Mouse (Mus musculus) embryonic facial prominence, embryonic 13.5 days (tissue): ENCODE data around the gene Ruvbl2. TPM values are rescaled to one million over a fixed set of nuclear protein-coding genes. Genes with fewer than 3 reads are reported as not detected.
"Not testable (repeated sequence)": the region's sequence is repeated elsewhere in the genome, so short reads cannot be mapped to it uniquely, and the experiment has no call there.

ENCODE experiments used
- ATAC-seq: fragments of 200-750 bp; cut with Nextera tagmentation; 2 replicates; pipeline ENCODE4 v1.8.0; 2017; ENCODE audit warnings: low read depth; ENCODE audit not compliant: insufficient number of reproducible peaks, insufficient read depth, low FRiP score, low TSS enrichment
- H3K27ac ChIP-seq: fragments of 300-500 bp; sonication (generic); 2 replicates; pipeline ENCODE4 v1.5.1; 2015; ENCODE audit warnings: moderate library complexity, mild to moderate bottlenecking, inconsistent platforms
- H3K27me3 ChIP-seq: fragments of 300-500 bp; sonication (generic); 2 replicates; pipeline ENCODE4 v1.6.1; 2015; ENCODE audit warnings: mild to moderate bottlenecking, inconsistent platforms
- H3K36me3 ChIP-seq: fragments of 300-500 bp; sonication (generic); 2 replicates; pipeline ENCODE4 v1.6.1; 2015; ENCODE audit warnings: mild to moderate bottlenecking, inconsistent platforms
- H3K4me1 ChIP-seq: fragments of 300-500 bp; sonication (generic); 2 replicates; pipeline ENCODE4 v1.6.1; 2015; ENCODE audit warnings: inconsistent platforms
- H3K4me2 ChIP-seq: fragments of 300-500 bp; sonication (generic); 2 replicates; pipeline ENCODE4 v1.6.1; 2015; ENCODE audit warnings: moderate library complexity, mild to moderate bottlenecking, inconsistent platforms
- H3K4me3 ChIP-seq: fragments of 300-500 bp; sonication (generic); 2 replicates; pipeline ENCODE4 v1.5.1; 2015; ENCODE audit warnings: mild to moderate bottlenecking, inconsistent platforms
- H3K9ac ChIP-seq: fragments of 300-500 bp; sonication (generic); 2 replicates; pipeline ENCODE4 v1.6.1; 2015; ENCODE audit warnings: mild to moderate bottlenecking, inconsistent platforms
- H3K9me3 ChIP-seq: fragments of 300-500 bp; sonication (generic); 2 replicates; pipeline ENCODE4 v1.6.1; 2016; ENCODE audit warnings: inconsistent platforms
- WGBS: fragments of 180-500 bp; shearing (Covaris S2); methylation state at CpG from one replicate; pipeline ENCODE4 v1.1.7; 2015; ENCODE audit warnings: mixed read lengths; 5-methylcytosine and 5-hydroxymethylcytosine counted together
- polyA plus RNA-seq: library from polyadenylated mRNA; unstranded; fragments of >200 nt; fragmentation: Nextera tagmentation; extraction: Ambion mirVana; gene quantifications from 2 replicates; pipeline ENCODE4 v1.2.1, GENCODE M21; 2015

Gene Ruvbl2
- polyA plus RNA-seq, 1 experiment from 2014 or later: 141 TPM

- H3K27ac ChIP-seq: no peak overlapping the region
- H3K36me3 ChIP-seq: no peaks in the 10 kb centered on the region
- no peaks in the 10 kb centered on the region for H3K9me3 ChIP-seq
- ATAC-seq: no peak
- H3K4me3 ChIP-seq: no peak overlapping the region
- no peaks in the 10 kb centered on the region for H3K27me3 ChIP-seq
- H3K9ac ChIP-seq: no peak overlapping the region
- no peak overlapping the region for H3K4me2 ChIP-seq
- H3K4me1 ChIP-seq: peaks cover 8% of the 10 kb centered on the region
- WGBS: 5% methylated on average over 3 of the region's 3 CpGs
Observed at GRCm38 (mm10) chr7:45470869-45471268, 33.0 kb upstream of the Ruvbl2 start.

GRCm38 (mm10) chr7:45467090-45467670 lies 29.3 kb upstream of the Ruvbl2 start:
- Histone ChIP-seq H3K9ac (peak overlapping the region; percentile 54; the same call in 1 of the 2 replicates), H3K27ac (no peak overlapping the region; the same call in 1 of the 2 replicates), H3K4me1 (peaks cover 17% of the 10 kb centered on the region), H3K9me3 (no peaks in the 10 kb centered on the region), H3K27me3 (no peaks in the 10 kb centered on the region), H3K4me3 (peak overlapping the region; percentile 91), H3K4me2 (peak overlapping the region; percentile 94), H3K36me3 (peaks cover 32% of the 10 kb centered on the region)
- WGBS: 27% methylated on average over 7 of the region's 7 CpGs
- peak; percentile 2; the same call in 1 of the 2 replicates for ATAC-seq

- Histone ChIP-seq H3K9ac (peak within 1 kb of the TSS; percentile 91), H3K4me3 (peak within 1 kb of the TSS; percentile 91), H3K9me3 (no peaks in the 10 kb centered on the region), H3K27me3 (no peaks in the 10 kb centered on the region), H3K4me2 (peak within 1 kb of the TSS; percentile 94), H3K4me1 (peaks cover 21% of the 10 kb centered on the region), H3K27ac (peak within 1 kb of the TSS; percentile 28; the same call in 1 of the 2 replicates), H3K36me3 (peaks cover 37% of the 10 kb centered on the region)
- ATAC-seq: peak; percentile 71
- 0% methylated on average over 58 of the region's 58 CpGs for WGBS
Observed at GRCm38 (mm10) chr7:45466283-45467089, 28.6 kb upstream of the Ruvbl2 start, which contains the start of gene Bax. TSS of gene Bax (minus strand) at chr7:45466898.

- WGBS: 82% methylated on average over 9 of the region's 9 CpGs
- Histone ChIP-seq H3K9ac (peak overlapping the region; percentile 91), H3K27ac (no peak overlapping the region)
Observed at GRCm38 (mm10) chr7:45465549-45465948, 27.7 kb upstream of the Ruvbl2 start.

GRCm38 (mm10) chr7:45465112-45465511 lies 27.2 kb upstream of the Ruvbl2 start:
- Histone ChIP-seq H3K27ac (no peak overlapping the region), H3K36me3 (peaks cover 37% of the 10 kb centered on the region), H3K9me3 (no peaks in the 10 kb centered on the region), H3K4me1 (peaks cover 33% of the 10 kb centered on the region), H3K27me3 (no peaks in the 10 kb centered on the region), H3K9ac (no peak overlapping the region), H3K4me3 (peak overlapping the region; percentile 91; the same call in 1 of the 2 replicates), H3K4me2 (peak overlapping the region; percentile 94; the same call in 1 of the 2 replicates)
- 95% methylated on average over 12 of the region's 12 CpGs for WGBS
- no peak for ATAC-seq

More at GRCm38 (mm10) chr7:45465549-45465948, 27.7 kb upstream of the Ruvbl2 start:
- H3K4me3 ChIP-seq: peak overlapping the region; percentile 91
- H3K4me2 ChIP-seq: peak overlapping the region; percentile 94
- no peaks in the 10 kb centered on the region for H3K9me3 ChIP-seq
- peaks cover 37% of the 10 kb centered on the region for H3K36me3 ChIP-seq
- ATAC-seq: no peak
- peaks cover 28% of the 10 kb centered on the region for H3K4me1 ChIP-seq
- no peaks in the 10 kb centered on the region for H3K27me3 ChIP-seq

GRCm38 (mm10) chr7:45463987-45464778 lies 26.3 kb upstream of the Ruvbl2 start:
- Histone ChIP-seq H3K4me1 (peaks cover 34% of the 10 kb centered on the region), H3K9me3 (no peaks in the 10 kb centered on the region), H3K4me2 (no peak overlapping the region), H3K36me3 (peaks cover 37% of the 10 kb centered on the region), H3K27ac (no peak overlapping the region), H3K27me3 (no peaks in the 10 kb centered on the region), H3K9ac (no peak overlapping the region), H3K4me3 (no peak overlapping the region)
- 94% methylated on average over 7 of the region's 7 CpGs for WGBS
- no peak for ATAC-seq

GRCm38 (mm10) chr7:45462868-45463267 lies 25.0 kb upstream of the Ruvbl2 start:
- H3K36me3 ChIP-seq: peaks cover 44% of the 10 kb centered on the region
- H3K4me3 ChIP-seq, H3K9ac ChIP-seq, H3K27ac ChIP-seq, H3K9me3 ChIP-seq, ATAC-seq, H3K27me3 ChIP-seq, H3K4me2 ChIP-seq: not testable (repeated sequence)
- peaks cover 41% of the 10 kb centered on the region for H3K4me1 ChIP-seq
- 78% methylated on average over 4 of the region's 4 CpGs for WGBS

GRCm38 (mm10) chr7:45462325-45462724 lies 24.4 kb upstream of the Ruvbl2 start:
- H3K36me3 ChIP-seq: peaks cover 49% of the 10 kb centered on the region
- peaks cover 46% of the 10 kb centered on the region for H3K4me1 ChIP-seq
- 81% methylated on average over 4 of the region's 4 CpGs for WGBS
- no peak overlapping the region for H3K4me3 ChIP-seq
- no peaks in the 10 kb centered on the region for H3K27me3 ChIP-seq
- no peak overlapping the region for H3K27ac ChIP-seq
- no peak overlapping the region for H3K9ac ChIP-seq
- no peaks in the 10 kb centered on the region for H3K9me3 ChIP-seq
- H3K4me2 ChIP-seq: no peak overlapping the region
- ATAC-seq: no peak

GRCm38 (mm10) chr7:45461781-45462180 lies 23.9 kb upstream of the Ruvbl2 start:
- Histone ChIP-seq H3K9me3 (no peaks in the 10 kb centered on the region), H3K4me2 (no peak overlapping the region), H3K4me1 (peaks cover 52% of the 10 kb centered on the region), H3K36me3 (peaks cover 55% of the 10 kb centered on the region), H3K4me3 (no peak overlapping the region), H3K9ac (no peak overlapping the region), H3K27ac (peak overlapping the region; percentile 29; the same call in 1 of the 2 replicates), H3K27me3 (no peaks in the 10 kb centered on the region)
- 89% methylated on average over 4 of the region's 4 CpGs for WGBS
- no peak for ATAC-seq

- H3K4me1 ChIP-seq: peaks cover 53% of the 10 kb centered on the region
- H3K9ac ChIP-seq: no peak overlapping the region
- peak overlapping the region; percentile 96 for H3K27ac ChIP-seq
- no peak for ATAC-seq
- no peaks in the 10 kb centered on the region for H3K9me3 ChIP-seq
- H3K27me3 ChIP-seq: no peaks in the 10 kb centered on the region
- WGBS: 44% methylated on average over 5 of the region's 5 CpGs
- no peak overlapping the region for H3K4me3 ChIP-seq
- peaks cover 58% of the 10 kb centered on the region for H3K36me3 ChIP-seq
- no peak overlapping the region for H3K4me2 ChIP-seq
Observed at GRCm38 (mm10) chr7:45461326-45461725, 23.4 kb upstream of the Ruvbl2 start.

GRCm38 (mm10) chr7:45460860-45461314 lies 23.0 kb upstream of the Ruvbl2 start:
- Histone ChIP-seq H3K27me3 (no peaks in the 10 kb centered on the region), H3K4me1 (peaks cover 52% of the 10 kb centered on the region), H3K9ac (peak overlapping the region; percentile 52), H3K36me3 (peaks cover 62% of the 10 kb centered on the region), H3K9me3 (no peaks in the 10 kb centered on the region), H3K27ac (peak overlapping the region; percentile 96), H3K4me2 (peak overlapping the region; percentile 62), H3K4me3 (peak overlapping the region; percentile 80)
- ATAC-seq: 0 out of 2 replicates have a peak, but pooled peaks have one; percentile 12
- 25% methylated on average over 13 of the region's 13 CpGs for WGBS
